Mouse (Mus musculus): Measurements from ENCODE around the gene Rcan2.

The Rcan2 gene

DNA sequence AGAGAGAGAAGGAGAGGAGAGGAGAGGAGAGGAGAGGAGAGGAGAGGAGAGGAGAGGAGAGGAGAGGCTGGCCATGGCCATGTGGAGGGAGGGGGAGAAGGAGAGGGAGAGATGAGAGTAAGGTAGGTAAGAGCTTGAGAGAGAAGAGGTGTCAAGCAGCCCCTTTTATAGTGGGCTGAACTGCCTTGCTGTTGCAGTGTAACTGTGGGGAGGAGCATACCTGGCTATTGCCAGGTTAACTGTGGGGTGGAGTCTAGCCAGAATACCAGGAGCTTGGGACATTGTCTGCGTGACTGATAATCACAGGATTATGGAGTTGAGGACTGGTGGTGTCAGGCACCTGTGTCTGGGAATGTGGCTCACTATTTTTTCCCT is 24.2 kb downstream of the Rcan2 start:
- DNase-seq (ENCODE audit: low read depth, low spot score): peak; percentile 75

DNA sequence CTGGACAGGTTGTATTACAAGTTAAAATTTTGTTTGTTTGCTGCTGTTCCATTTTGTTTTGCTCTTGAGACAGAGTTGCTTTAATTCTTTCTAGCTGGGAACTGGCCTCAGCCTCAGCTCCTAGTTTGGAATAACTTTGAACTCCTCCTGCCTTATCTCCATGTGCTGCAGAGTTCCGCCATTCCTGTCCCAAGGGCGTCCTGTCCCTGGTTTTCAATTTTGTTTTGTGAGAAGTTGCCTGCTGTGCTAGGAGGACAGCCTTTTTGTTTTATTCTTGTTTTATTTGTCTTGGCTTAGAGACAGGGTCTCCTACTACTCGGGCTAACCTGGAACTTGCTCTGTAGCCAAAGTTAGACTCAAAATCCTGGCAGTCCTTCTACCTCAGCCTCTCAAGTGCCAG is 26.1 kb downstream of the Rcan2 start:
- no peak for DNase-seq (ENCODE audit: low read depth, low spot score)

DNA sequence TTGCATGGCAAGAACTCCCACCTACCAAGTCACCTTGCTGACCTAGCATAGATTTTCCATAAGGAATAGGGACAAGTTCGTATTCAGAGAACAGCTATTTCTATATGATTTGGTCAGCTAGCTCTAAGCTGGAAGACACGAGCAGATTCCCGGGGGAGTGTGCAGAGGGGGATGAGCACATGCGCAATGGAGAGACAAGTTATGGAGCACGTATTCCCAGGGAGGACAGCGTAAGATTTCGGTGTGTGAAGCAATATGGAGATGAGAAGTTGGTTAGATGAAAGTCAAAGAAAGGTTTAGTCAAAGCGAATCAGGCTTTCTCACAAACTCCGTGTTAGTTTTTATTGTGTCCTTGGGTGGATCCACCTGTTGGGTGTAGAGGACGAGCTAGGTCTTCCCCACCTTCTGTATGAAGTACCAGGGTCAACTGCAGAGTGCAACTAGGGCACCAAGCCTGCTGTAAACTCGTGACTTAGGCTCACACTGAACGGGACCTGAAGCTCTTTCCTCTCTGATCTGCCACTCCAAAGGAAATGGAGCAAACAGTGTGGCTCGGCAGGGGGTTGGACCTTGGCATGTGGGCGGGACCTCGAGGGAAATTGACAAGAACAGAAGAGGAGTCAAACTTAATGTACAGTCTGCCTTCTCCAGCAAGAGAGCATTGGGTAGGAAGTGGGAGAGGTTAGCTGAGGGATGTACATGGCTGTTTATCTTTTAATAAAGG is 31.4 kb downstream of the Rcan2 start:
- peak; percentile 86 for DNase-seq (ENCODE audit: low read depth, low spot score)

DNA sequence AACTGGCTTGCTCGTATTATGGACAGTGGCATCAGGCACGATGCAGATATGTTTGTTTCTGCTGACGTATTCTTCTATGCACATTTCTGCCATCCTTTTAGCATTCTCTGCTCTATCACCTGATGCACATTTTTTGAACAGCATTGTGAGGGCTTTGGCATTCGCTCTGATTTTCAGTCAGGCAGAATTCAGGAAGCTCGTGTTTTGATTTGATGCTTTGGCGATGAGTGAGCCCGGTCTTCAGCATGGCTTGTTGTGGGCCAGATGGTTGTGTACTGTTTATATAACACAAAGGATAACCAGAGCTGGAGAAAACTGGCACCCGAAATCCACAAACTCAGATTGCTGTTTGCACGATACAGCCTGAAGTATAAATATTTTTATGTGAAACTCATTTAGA is 39.1 kb downstream of the Rcan2 start:
- no peak for DNase-seq (ENCODE audit: low read depth, low spot score)

DNA sequence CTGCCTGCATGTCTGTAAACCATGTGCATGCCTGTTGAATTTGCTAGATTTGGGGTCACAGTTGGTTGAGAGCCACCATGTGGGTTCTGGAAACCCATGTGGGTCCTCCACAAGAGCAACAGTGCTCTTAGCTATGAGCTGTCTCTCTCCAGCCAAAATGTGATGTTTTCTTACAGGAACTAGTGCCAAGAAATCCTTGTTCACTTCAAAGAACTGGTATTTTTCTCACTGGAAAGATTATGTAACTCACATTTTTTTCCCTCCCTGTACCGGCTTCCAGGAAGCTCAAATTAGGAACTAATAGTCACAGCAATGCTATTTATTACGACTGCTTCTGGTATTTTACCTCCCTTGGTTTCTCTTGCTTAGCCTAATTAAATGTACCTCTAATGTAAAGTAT is 45.6 kb downstream of the Rcan2 start:
- no peak for DNase-seq (ENCODE audit: low read depth, low spot score)

DNA sequence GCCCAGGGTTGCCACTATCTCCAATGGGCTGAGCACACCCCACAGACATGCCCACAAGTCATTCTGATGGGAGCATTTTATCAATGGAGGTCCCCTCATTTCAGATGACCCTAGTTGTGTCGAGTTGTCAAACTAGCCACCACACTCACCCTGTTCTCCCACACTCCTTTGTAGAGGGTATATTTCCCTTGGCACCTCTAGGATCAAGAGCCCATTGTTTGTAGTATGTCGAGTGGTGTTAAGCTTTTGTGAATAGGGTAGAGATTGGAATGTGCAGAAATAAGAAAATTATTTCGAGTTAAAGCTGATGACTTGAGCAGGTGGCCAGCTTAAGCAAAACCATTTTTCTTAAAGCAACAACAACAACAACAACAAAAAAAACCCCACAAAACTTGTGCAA is 47.8 kb downstream of the Rcan2 start:
- no peak for DNase-seq (ENCODE audit: low read depth, low spot score)

DNA sequence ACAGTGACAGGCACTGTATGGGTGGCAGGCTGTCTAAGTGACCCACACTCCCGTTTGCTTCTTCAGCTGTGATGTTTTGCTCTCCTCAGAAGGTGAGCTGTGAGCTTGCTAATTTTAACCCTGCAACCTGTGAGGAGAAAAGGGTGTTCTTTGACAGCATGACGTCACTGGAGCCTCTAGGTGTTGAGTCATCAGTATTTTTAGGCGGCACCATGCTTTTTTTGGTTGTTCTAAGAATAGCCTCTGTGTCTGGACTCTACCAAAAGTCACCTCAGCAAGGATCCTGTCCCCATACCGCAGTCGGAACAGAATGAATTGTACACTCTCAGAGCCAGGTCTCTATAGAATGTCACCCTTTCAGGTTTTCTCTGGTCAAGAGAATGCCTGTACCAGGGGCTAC is 54.0 kb downstream of the Rcan2 start:
- no peak for DNase-seq (ENCODE audit: low read depth, low spot score)

DNA sequence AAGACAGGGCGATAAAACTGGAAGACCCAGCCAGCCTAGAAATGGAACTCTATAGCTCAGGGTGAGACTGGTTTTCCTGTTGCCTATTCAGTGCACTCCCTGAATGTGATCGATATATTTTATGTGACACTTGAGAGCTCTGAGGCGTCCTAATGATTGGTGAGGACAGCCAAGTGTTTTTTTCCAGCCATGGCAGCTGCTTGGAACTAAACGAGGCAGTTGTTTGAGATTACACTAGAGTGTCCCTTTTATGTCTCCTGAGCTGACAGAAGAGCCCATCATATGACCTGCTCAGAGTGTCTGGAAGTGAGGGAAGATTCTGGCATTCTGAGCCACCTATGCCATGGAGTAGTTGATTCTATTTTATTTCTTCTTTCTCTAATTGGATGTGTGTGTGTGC is 54.9 kb downstream of the Rcan2 start:
- no peak for DNase-seq (ENCODE audit: low read depth, low spot score)

DNA sequence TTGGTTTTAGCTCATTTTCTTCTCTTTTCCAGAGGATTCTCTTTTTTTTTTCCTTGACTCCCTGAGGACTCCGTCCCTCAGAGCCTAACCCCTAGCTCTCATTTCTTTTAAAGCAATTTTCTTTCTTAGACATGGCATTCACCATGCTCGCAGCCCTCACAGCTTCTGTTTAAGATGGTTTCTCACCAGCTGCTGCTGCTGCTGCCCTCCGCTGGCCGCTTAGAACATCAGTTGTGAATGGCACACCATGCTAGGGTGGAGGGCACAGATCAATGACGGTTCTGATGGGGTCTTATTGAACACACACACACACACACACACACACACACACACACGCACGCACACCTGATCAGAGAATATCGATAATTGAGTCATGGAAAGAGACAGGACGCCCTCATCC is 67.7 kb downstream of the Rcan2 start:
- peak; percentile 10 for DNase-seq (ENCODE audit: low read depth, low spot score)

DNA sequence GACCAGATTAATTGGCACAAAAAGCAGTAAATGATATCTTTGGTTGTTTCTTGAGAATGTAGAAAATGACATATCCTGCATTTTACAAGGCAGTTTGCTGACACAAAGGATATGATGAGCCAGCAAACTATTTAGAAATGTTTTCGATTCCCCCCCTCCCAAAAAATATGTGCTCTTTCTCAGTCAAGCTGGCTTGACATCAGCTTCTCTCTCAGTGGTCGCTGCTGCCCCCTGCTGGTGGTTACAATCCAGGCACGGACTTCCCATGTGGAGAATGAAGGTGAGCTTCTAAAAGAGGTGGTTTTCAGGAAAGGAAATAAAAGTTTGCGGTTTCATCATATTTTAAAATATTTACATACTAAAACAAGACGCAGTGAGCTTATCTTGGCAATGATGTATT is 68.5 kb downstream of the Rcan2 start:
- DNase-seq (ENCODE audit: low read depth, low spot score): peak; percentile 66

DNA sequence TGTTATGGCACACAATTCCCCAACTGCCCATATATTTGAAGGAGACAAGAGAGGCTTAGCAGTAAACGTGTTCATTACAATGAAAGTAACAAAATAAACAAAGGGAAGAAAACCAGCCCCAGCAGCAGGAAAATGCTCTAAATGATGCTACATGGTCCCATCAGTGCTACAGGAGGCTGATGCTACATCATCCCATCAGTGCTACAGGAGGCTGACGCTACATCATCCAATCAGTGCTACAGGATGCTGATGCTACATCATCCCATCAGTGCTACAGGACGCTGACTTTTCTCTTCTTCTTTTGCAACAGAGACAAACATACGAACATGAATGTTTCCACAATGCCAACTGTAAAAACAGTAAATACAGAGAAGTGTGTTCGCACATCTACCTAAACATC is 73.3 kb downstream of the Rcan2 start:
- no peak for DNase-seq (ENCODE audit: low read depth, low spot score)

DNA sequence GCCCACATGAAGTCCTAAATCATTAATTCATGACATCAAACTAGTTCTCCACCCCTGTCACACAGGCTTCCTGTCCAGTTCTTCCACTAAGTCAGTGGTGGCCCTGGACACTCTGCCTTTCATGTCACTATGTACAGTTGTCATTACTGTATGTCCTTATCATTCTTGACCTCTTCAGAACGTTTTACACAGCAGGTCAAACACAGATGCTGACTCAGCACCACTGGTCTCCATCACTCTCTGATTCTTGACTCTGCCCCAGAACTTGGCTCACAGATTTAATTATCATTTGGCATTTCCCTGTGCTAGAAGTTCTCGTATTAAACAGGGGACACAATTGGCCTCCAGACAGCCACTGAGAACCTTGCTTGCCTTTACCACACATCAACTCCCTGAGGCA is 76.3 kb downstream of the Rcan2 start:
- no peak for DNase-seq (ENCODE audit: low read depth, low spot score)

DNA sequence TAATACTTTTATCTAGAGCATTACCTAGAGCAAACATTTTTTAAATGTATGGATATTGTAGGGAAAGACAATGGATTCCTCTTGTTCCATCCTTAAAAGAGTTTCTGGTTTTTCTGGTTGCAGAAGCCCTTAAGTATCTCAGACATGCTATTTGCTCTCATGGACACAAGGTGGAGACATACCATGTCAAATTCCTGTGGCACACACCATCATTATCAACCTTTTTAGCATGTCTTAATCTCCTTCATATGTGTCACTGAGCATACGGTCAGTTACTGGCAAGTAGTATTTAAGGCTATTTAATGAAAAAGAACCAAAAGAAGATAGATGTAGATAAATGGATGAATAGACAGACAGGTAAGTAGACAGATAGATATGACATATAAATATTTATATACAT is 81.9 kb downstream of the Rcan2 start:
- peak; percentile 25 for DNase-seq (ENCODE audit: low read depth, low spot score)

DNA sequence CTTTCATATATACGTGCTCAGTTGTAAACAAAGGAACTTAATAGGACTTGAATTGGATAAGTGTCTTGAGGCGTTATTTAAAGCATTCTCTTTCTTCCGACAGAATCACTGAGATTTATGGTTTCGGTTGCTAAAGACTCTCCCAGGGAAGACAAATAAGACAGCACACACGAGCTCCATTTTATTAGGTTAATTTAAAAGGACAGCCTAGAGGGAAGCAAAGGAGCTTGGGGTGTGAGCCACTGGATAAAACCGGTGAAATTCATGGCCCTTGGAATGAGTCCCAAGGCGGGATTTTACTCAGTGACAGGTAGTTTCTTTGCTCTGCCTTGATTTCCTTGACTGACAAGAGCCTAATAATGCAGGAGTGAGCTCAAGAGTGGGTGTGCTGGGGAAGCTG is 85.1 kb downstream of the Rcan2 start:
- no peak for DNase-seq (ENCODE audit: low read depth, low spot score)

DNA sequence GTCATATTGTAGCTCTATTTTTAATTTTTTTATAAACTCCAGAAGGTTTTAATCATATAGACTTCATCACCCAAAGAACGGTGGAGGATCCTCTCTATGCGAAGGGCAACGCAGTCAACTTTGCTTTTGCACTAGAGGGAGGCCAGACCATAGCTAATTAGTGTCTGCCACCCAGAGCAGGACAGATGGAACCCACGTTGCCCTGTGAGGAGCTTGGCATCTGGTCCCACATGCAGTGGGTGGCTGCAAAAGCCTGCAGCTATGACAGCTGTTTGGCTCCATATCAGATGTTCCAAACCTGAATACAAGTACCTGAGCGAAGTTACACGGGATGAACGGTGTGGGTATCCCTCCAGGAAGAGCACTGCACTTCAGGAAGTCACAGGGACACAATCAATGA is 86.8 kb downstream of the Rcan2 start:
- no peak for DNase-seq (ENCODE audit: low read depth, low spot score)

DNA sequence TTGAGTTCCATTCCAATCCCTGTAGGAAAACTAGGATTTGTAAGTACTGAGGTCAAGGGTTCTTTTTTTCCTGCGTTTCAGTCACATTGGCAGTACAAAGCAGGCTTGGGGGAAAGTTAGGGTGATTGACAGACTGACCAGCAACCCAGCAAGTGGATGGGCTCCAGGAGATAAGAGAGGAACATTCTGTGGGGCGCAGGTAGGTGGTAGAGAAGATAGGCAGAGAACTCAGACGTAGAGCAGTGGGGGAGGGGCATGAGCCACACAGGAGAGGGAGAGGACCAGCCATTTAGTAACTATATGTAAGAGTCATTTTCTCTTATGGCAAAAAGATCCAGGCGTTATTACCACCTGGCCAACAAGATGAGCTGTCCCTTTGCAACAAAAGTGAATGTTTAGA is 96.2 kb downstream of the Rcan2 start:
- no peak for DNase-seq (ENCODE audit: low read depth, low spot score)

DNA sequence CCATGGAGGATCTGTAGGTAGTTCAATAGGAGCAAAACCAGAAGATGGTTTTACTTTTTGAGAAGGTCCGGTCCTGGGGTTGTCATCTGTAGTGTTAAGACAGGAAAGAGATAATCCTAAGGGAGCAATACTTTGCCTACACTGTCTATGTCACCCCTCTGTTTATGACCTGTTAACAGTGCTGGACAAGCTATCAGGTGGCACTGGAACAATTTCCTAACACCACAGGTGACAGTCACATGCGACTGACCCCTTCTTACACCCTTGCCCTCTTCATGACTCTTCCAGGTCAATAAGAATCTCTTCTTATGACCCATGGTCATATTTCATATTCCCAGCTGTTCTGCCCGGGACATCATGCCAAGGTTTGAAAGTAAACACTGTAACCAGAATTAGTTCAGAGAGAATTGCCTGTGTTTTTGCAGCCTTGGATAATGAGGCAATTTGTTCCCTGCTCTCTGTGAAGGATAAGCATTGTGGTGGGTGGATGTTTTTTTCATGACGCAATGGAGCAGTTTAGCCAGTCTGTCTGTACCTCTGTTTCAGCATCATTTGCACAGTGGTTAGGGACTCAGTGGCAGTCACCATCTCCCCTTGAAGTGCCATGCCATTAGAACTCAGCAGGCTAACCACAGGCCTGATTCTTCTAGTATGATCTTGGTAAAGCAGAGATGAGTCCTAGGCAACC is 98.4 kb downstream of the Rcan2 start:
- no peak for DNase-seq (ENCODE audit: low read depth, low spot score)

DNA sequence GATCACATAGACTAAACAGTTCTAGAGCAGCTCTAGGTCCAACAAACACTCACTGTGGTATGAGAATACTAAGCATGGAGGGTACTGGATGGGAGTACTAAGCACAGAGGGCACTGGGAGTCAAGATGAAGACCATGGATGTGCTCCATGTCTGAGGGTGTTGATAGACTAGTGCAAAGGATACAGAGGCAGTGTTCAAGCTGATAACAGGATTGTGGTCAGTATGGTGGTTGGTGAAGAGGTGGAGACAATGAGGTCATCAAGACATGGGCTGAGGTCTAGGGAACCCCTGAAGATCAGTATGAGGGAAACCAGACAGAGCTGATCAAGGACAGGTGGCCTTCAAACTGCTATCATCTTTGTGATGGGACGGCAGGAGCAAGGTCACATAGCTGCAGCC is 99.0 kb downstream of the Rcan2 start:
- DNase-seq (ENCODE audit: low read depth, low spot score): no peak

DNA sequence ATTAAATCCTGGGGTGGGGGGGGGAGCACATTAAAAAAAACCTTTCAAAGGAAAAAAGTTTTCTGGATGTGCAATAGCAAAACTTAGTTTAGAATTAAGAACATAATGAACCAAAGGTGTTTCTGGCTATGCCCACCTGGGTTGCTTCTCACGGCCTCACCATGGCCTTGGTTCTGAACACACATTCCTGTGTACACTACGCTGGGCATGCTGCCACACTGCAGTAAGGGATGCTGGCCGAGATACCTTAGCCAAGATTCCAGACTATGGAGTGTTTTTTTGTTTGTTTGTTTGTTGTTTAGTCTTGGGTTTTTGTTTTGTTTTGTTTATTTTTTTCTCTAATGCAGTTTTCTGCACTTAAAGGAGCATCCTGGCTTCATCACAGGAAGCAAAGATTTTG is 100.3 kb downstream of the Rcan2 start:
- DNase-seq (ENCODE audit: low read depth, low spot score): no peak

DNA sequence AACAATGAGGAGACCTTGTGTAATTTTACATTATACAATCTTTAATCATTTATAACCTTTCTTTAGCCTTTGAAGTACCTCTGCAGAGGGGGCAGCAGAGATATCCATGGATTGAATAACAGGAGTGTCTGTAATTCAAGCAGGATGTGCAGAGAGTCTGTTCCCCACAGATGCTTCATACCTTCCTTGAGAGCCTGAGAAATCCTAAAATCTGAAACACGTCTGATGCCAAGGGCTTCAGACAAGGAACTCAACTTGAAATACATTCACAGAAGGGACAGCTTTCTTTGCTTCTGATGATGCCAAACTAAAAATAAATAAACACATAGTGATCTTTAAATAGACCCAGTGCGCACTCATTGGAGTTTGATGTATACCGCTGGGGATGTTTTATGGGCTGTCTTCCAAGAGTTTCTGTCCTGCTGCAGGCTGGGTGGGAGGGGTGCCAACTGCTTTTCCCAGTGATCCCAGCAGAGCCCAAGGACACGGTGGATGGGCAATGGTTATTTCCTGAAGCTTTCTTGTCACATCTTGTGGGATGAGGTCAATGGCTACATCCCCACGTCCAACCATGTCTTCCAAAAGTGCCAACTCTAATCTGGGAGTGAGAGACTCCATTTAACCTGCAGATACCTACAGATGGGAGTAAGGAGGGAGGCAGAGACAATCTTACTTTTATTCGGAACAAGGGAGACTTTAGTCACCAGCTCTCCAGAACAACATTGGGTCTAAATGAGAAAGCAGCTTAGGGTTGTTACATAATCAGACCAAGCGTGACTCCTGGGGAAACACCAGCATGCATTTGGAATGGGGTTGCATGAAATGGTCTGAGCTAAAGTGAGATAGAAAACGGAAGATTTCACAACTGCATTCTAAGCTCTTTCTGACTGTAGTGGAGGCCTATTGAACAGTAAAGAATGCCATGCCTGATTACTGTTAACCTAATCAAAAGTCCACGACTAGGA is 102.9 kb downstream of the Rcan2 start:
- no peak for DNase-seq (ENCODE audit: low read depth, low spot score)

DNA sequence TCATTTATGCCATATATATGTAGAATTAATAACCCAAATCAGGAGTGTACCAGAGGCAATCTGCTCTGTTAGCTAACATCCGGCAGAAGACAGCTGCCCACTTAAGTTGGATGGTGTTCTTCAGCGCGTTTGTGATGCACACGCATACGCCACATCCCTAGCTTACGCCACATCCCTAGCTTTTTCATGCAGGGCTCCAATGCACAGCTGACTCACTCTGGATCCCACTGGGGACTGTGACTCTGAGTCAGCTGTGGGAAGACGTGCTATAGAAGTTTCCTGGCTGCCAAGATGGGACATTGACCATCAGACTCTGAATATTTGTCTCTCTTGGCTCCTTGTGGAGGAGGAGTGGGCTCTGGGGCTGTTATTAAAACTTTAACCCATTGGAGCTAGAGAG is 103.7 kb downstream of the Rcan2 start:
- DNase-seq (ENCODE audit: low read depth, low spot score): no peak

DNA sequence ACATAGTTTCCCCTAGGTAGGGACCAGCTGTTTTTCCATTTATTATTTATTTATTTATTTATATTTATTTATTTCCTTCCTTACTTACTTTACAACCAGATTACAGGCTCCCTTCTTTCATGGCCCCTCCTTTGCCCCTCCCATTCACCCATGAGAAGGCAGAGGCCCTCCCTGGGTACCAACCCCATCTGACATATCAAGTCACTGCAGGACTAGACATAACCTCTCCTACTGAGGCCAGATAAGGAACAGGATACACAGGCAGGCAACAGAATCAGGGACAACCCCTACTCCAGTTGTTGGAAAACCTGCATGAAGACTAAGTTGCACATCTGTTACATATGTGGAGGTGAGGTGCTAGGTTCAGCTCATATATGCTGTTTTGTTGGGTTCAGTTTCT is 105.6 kb downstream of the Rcan2 start:
- DNase-seq (ENCODE audit: low read depth, low spot score): no peak

DNA sequence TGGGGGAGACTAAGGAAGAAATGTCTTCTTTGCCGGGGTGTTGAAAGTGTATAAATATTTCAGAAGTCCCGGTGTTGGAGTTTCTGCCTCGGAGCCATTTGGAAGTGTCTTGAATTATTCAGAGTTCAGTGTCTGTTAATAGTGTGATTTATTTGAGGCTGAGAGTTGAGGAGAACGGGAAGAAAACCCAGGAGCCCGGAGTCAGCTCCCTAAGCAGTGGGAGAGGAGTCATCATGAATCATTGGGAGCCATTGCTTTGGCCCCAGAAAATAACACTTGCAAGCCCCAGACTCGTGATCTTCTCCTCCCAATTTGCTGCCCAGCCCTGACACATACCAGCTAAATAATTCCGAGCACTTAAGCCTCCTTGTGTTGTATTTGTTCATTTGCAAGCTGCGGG is 115.0 kb downstream of the Rcan2 start:
- DNase-seq (ENCODE audit: low read depth, low spot score): no peak

Data from R1 (cell line).